Mouse (Mus musculus): ENCODE results near the gene Otulinl.

- TF ChIP-seq GATA1 (IDR thresholded peaks at IDR 0.05; ENCODE audit: borderline replicate concordance, low read length) (no peak), FLI1 (IDR thresholded peaks at IDR 0.05; ENCODE audit: low read length) (no peak)
These were observed 21.7 kb downstream of the Otulinl start for GRCm38 (mm10) chr15:27659592-27660244.
